Mouse (Mus musculus): ENCODE data around the gene Cavin3. TPM values are rescaled to one million over a fixed set of nuclear protein-coding genes. Genes with fewer than 3 reads are reported as not detected.

Cavin3 gene
- polyA plus RNA-seq (2012; rRNA removed), result 2.6 TPM in 2 replicates

DNA sequence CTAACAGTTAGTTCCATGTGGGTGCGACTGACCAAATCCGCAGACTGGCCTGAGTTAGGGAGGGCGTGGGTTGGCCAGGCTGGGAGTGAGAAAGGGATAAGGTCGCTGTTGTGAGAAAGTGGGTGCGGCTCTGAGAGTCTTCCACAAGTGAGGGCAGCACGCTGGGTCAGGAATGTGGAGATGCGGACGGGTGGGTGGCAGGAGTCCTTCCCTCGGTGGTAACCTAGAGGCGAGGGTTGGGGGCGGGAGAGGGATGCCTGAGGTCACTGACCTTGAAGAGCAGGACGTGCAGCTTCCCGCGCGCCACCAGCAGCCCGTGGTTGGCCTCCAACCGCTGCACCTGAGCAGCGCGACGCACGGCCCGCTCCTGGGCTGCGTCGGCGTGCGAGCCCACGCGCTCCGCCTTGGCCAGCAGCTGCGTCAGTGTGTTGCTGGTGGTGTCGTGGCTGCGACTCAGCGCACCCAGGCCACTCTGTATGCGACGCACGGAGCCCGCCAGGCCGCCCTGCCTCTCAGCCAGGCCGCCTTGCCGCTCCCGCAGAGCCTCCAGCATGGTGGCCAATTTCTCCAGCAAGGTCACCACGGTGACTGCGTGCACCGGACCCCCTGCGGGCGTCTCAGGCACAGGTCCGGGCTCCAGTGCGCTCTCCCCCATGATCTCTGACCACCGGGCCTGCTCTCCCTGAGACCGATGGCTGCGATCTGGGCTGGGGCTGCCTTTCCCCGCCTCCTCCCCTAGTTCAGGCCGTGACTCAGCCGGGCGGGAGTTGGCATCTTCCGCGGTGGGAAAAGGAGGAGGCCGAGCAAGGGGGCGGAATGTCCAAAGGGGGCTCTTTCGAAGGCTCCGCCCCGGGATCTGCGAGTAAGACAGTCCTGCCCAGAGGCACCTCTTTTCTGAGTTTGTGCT lies at the start of gene Cavin3:
Cavin3 (minus strand) TSS at position 796 of the 907 bp plus-strand sequence.

Other genes starting within 250 kb of the Cavin3 start
- not detected in 2 replicates for gene Olfr688, start 194.2 kb downstream of the Cavin3 start, polyA plus RNA-seq (2012; rRNA removed)
- gene Olfr689, start 171.1 kb downstream of the Cavin3 start, polyA plus RNA-seq (2012; rRNA removed), result not detected in 2 replicates
- not detected in 2 replicates for gene Olfr690, start 148.2 kb downstream of the Cavin3 start, polyA plus RNA-seq (2012; rRNA removed)
- gene Olfr691, start 140.0 kb downstream of the Cavin3 start, polyA plus RNA-seq (2012; rRNA removed), result not detected in 2 replicates
- gene Olfr692, start 114.1 kb downstream of the Cavin3 start, polyA plus RNA-seq (2012; rRNA removed), result not detected in 2 replicates
- gene Gm5901, start 107.3 kb downstream of the Cavin3 start, polyA plus RNA-seq (2012; rRNA removed), result not detected in 2 replicates
- 7.3 and 9.1 TPM in 2 replicates for gene Fam160a2, start 82.2 kb downstream of the Cavin3 start, polyA plus RNA-seq (2012; rRNA removed)
- 0.01 and 0.05 TPM in 2 replicates for gene Cnga4, start 77.7 kb downstream of the Cavin3 start, polyA plus RNA-seq (2012; rRNA removed)
- gene Cckbr, start 56.6 kb downstream of the Cavin3 start, polyA plus RNA-seq (2012; rRNA removed), result not detected in 2 replicates
- gene Smpd1, start 72.1 kb upstream of the Cavin3 start, polyA plus RNA-seq (2012; rRNA removed), result 8.7 and 10.2 TPM in 2 replicates
- gene Apbb1, start 99.4 kb upstream of the Cavin3 start, polyA plus RNA-seq (2012; rRNA removed), result 1.7 TPM in 2 replicates
- gene Hpx, start 117.8 kb upstream of the Cavin3 start, polyA plus RNA-seq (2012; rRNA removed), result 175 and 220 TPM in 2 replicates
- gene Trim3, start 151.3 kb upstream of the Cavin3 start, polyA plus RNA-seq (2012; rRNA removed), result 4.4 and 4.6 TPM in 2 replicates
- 58.1 and 59.9 TPM in 2 replicates for gene Timm10b, start 157.8 kb upstream of the Cavin3 start, polyA plus RNA-seq (2012; rRNA removed)
- gene Arfip2, start 158.1 kb upstream of the Cavin3 start, polyA plus RNA-seq (2012; rRNA removed), result 11.8 and 15.0 TPM in 2 replicates
- gene Gm45799, start 158.3 kb upstream of the Cavin3 start, polyA plus RNA-seq (2012; rRNA removed), result 61.9 and 66.6 TPM in 2 replicates
- gene Dnhd1, start 168.5 kb upstream of the Cavin3 start, polyA plus RNA-seq (2012; rRNA removed), result 0.52 and 0.68 TPM in 2 replicates

Data from liver, embryonic 14 days (tissue).